Mouse (Mus musculus): ENCODE results near the gene Man1a.

GRCm38 (mm10) chr10:54009154-54009553 is 67.3 kb downstream of the Man1a start:
- no peak for TF ChIP-seq RCOR1 (IDR thresholded peaks at IDR 0.05; ENCODE audit: low read depth, low read length)
- TF ChIP-seq POLR2A (IDR thresholded peaks at IDR 0.05; ENCODE audit: control insufficient read depth in 1 of 2, insufficient read depth in 1 of 2, low read depth in 1 of 2, low read length in 2 of 2, poor library complexity in 1 of 2), result no peak
- no peak for TF ChIP-seq USF2 (IDR thresholded peaks at IDR 0.05; ENCODE audit: borderline replicate concordance in 1 of 2, insufficient read depth in 1 of 2, low read depth in 1 of 2, low read length in 2 of 2)
- no peak for TF ChIP-seq TBP (IDR thresholded peaks at IDR 0.05; ENCODE audit: low read depth, low read length)
- TF ChIP-seq CTCF (IDR thresholded peaks at IDR 0.05 in 2 of 3, conservative IDR thresholded peaks at IDR 0.05 in 1 of 3; ENCODE audit: control insufficient read depth in 1 of 3, insufficient read depth in 1 of 3, low read depth in 2 of 3, low read length in 3 of 3, poor library complexity in 1 of 3, severe bottlenecking in 1 of 3), result no peak
- TF ChIP-seq ZNF384 (IDR thresholded peaks at IDR 0.05; ENCODE audit: low read depth, low read length), result no peak
- no peak for TF ChIP-seq SIN3A (IDR thresholded peaks at IDR 0.05; ENCODE audit: low read length)
- TF ChIP-seq MAZ (IDR thresholded peaks at IDR 0.05; ENCODE audit: low read depth, low read length), result no peak
- no peak for TF ChIP-seq SMC3 (IDR thresholded peaks at IDR 0.05; ENCODE audit: low read depth, low read length)
- TF ChIP-seq EP300 (IDR thresholded peaks at IDR 0.05; ENCODE audit: low read depth in 1 of 2, low read length in 2 of 2), result no peak
- no peak for TF ChIP-seq UBTF (IDR thresholded peaks at IDR 0.05; ENCODE audit: borderline replicate concordance, insufficient read depth, low read depth, low read length)
- no peak for TF ChIP-seq E2F4 (IDR thresholded peaks at IDR 0.05; ENCODE audit: borderline replicate concordance, low read depth, low read length)

Data from MEL (cell line).